Mouse (Mus musculus): ENCODE results near the gene Pex6.

GRCm38 (mm10) chr17:46728904-46729318, 17.6 kb downstream of the Pex6 start, which contains the start of gene Gnmt:
- TF ChIP-seq CTCF (IDR thresholded peaks at IDR 0.05; ENCODE audit: low read depth) (no peak), EP300 (IDR thresholded peaks at IDR 0.05; ENCODE audit: low read depth) (no peak)
